Mouse (Mus musculus): ENCODE results near the gene Gm29776.

The Gm29776 gene

DNA sequence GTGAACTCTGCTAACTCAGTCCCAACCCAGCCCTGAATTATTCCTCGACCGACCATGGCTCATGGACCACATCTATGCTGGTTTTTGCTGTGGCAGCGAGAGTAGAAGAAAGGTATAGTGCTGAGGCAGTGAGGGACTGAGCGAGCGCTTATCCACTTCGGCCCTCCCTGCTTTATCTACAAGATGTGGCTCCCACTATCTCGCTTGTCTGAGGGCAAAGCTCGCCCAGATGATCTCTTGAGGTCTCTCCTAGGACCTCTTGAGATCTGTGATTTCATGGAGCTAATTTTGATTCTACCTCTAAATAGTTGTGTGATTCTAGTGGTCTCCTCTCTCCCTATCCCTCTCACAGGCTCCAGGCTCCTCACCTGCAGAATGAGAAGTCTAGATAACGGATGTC lies 10.4 kb upstream of the Gm29776 start:
- no peak for DNase-seq (ENCODE audit: low read depth, low spot score)

DNA sequence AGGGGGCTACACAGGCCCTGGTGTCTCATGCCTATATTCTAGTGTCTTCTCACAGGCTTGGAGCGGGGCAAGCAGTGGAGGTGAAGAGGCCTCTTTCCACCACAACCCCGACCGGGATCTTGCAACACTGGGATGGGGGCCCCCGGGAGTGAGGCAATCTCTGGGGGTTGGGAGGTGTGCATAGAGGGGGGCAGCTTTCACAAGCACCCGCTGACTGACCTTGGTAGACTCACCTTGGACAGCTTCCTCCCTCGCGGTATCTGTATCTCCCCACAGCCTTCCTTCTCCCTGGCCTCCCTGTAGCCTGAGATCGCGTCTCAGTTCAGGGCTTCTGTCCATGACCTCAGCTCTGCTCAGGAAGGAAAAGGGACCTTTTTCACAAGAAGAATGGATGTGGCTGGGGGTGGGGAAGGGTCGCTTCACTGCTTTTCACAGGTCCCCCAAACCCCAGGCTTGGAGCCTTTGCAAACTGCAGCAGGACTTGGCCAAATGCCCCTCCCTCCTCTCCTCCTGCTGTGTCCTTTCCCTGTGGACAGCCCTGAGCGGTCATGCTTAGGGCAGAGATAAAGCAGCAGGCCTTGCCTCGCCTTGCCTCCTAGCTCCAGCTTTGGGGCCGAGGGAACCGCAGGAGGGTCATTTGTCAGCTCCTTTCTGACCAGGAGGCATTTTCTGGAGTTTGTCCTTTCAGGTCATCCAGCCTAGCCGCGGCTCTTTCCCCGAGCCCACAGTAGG lies 8.1 kb upstream of the Gm29776 start:
- DNase-seq (ENCODE audit: low read depth, low spot score), result no peak

DNA sequence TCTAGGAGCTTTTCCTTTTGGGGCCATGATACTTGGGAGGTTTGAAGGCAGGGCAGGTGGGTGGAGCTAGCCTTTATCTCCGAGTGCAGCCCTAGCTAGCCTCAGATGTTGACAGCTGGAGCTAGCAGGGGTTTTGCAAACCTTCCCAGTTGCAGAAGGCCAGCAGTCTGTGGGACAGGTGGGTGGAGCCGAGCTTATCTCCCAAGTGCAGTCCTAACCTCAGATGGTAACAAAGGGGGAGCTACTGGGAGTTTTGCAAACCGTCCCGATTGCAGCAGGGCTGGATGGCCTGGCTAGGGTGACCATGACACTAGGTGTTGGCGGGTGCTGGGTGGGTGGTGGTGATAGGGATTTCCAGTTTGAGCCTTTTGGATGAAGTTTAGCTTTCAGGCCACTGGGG lies 7.2 kb upstream of the Gm29776 start:
- no peak for DNase-seq (ENCODE audit: low read depth, low spot score)

DNA sequence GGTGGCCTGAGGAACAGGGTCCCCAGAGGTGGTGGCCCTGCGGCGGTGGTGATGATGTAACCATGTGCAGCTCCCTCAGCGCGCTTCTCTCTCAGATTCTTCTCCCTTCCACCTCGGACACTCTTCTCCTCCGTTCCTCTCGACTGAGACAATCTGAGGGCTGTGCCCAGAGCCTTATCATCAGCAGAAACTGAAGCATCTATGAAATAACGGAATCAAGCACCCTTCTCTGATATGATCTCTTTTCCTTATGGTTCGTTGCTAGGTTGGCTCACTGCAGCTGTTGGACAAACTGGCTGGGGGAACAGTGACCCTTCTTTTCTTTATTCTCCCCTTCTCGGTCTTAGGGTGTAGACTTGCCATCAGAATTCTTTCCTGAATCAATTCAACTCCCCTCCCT lies 4.6 kb upstream of the Gm29776 start:
- DNase-seq (ENCODE audit: low read depth, low spot score), result no peak

- peak; percentile 85 for DNase-seq (ENCODE audit: low read depth, low spot score)
Observed at GRCm38 (mm10) chr14:54701298-54701697, 2.7 kb upstream of the Gm29776 start.

DNA sequence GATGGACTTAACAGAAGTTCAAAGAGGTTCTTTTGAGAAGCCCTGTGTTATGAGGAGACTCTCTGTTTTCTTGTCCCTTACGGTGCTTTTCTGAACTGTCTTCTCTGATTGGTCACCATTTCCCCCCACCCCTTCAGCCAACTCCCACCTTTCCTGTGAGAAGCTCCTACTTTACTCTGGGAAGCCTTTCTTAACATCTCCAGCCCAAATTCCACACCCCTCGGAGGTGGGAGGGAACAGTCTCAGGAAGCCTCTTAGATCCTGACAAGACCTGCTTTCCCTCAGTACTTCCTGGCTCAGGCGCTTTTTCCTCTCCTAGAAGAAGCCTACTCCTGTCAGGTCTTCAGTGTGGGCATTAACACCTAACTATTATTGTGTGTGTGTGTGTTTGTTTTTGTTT lies 953 bp upstream of the Gm29776 start:
- peak; percentile 82 for DNase-seq (ENCODE audit: low read depth, low spot score)

- no peak for DNase-seq (ENCODE audit: low read depth, low spot score)
Observed at GRCm38 (mm10) chr14:54696752-54697151, 1.9 kb downstream of the Gm29776 start.

- no peak for DNase-seq (ENCODE audit: low read depth, low spot score)
Observed at GRCm38 (mm10) chr14:54695042-54695441, 3.6 kb downstream of the Gm29776 start.

DNA sequence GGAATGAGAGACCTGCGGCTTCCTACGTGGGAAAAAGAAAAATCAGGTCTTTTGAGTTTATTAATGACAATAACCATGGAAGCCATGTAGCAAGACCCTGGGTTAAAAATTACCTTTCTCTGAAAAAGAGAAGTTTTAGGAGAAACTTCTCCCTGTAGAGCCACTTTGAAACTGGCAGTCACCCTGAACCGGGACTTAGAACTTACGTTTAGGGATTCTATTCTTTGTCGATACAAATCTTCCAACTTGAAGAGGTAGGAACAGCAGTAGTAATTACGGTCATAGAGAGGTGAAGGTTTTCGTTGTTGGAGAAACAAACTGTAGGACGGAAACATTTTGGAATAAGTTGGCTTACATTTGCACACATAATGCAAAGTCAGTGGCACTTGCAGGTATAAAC lies 11.4 kb downstream of the Gm29776 start:
- no peak for DNase-seq (ENCODE audit: low read depth, low spot score)

- peak; percentile 98 for DNase-seq (ENCODE audit: low read depth, low spot score)
Observed at GRCm38 (mm10) chr14:54686522-54687143, 12.0 kb downstream of the Gm29776 start, which contains the start of gene Acin1. Gene Acin1, minus strand, starts transcription at chr14:54686931.

DNA sequence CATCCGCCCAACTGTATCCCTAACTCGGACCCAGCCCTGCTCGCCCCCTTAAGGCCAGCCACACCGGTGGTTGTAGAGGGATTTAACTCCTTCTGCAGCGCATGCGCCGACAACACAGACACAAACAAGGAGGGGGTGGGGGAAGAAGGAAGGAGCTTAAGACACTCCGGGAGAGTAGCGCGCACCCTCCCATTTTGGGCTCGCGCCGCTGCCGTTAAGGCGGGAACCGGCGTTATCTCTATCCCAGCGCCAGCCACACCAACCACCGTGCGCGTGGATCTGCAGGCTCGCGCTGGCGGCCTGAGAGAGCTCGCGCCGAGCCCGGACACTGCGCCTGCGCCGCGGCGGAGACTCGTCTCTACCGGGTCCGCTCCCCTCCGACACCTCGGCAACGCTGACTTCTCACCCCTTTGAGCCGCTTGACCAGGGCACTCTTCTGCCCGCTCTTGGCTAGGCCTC lies 12.5 kb downstream of the Gm29776 start, which contains the start of gene 1700123O20Rik:
1700123O20Rik (plus strand) TSS at position 154 of the 459 bp plus-strand sequence.
- peak; percentile 97 for DNase-seq (ENCODE audit: low read depth, low spot score)

- DNase-seq (ENCODE audit: low read depth, low spot score), result no peak
Observed at GRCm38 (mm10) chr14:54685471-54685870, 13.2 kb downstream of the Gm29776 start.

DNA sequence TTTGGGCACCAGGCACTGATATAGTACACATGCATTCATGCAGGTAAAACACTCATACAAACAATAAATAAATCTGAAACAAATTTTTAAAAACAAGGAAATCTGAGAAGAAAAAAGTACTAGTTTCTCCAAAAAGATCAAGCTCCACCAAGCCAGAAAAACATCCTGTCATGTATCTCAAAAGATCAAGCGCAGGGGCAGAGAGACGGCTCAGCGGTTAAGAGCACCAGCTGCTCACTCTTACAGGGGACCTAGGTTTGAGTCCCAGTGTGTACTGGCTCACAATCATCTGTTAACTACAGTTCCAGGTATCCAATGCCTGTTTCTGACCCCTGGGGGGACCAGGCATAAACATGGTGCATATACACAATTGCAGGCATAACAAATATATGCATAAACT lies 16.2 kb downstream of the Gm29776 start:
- DNase-seq (ENCODE audit: low read depth, low spot score), result no peak

GRCm38 (mm10) chr14:54678657-54679304 lies 19.9 kb downstream of the Gm29776 start:
- peak; percentile 36 for DNase-seq (ENCODE audit: low read depth, low spot score)

GRCm38 (mm10) chr14:54676290-54676689 lies 22.3 kb downstream of the Gm29776 start:
- no peak for DNase-seq (ENCODE audit: low read depth, low spot score)

DNA sequence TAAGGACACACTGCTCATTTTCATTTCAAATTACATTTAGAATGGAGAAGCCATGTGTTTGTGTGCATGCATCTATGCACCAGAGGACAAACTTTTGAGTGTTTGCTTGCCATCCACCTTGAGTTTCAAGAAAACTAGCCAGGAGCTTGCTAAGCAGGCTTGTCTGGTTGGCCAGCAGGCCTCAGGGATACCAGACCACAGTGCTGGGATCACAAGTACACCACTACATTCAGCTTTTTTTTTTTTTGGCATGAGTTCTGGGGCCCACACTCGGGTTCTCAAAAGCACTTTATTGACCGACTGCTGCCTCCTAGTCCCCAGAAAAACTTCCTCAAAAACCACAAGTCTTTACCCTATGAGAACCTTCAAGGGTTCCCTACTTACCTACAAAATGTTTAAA lies 24.3 kb downstream of the Gm29776 start:
- DNase-seq (ENCODE audit: low read depth, low spot score), result no peak

GRCm38 (mm10) chr14:54669381-54669780 lies 29.3 kb downstream of the Gm29776 start:
- peak; percentile 63 for DNase-seq (ENCODE audit: low read depth, low spot score)

DNA sequence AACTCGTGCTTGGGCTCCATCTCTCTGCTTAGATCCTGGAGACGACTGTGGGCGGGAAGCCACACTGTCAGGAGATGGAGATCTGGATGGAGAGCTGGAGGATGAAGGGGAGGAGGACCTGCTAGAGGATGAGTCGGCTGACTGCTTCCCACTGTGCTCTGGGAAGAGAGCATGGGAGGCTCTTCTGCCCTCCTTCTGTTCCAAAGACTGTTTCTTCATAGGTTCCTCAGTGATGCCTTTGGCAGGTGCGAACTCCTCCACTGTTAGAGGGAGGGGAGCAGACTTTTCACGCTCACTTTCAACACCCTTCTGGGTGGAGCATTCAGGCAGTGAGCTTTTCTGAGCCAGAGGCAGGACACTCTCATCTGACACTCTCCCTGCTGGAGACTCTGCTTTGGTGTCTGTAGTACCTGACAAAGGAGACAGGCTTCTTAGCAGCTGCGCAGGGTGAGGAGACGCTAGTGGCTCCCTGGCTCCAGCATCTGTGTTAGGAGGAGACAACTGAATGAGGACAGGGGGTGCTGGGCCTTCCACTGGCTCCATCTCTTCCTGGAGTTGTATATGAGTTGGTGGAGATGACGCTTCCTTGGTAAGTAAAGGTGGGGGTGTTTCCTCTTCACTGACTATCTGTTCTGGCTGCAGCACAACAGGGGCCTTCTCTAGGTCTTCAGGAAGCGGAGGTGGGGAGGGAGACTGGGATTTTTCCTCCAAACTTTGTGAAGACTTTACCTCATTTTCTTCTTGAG lies 34.0 kb downstream of the Gm29776 start:
- no peak for DNase-seq (ENCODE audit: low read depth, low spot score)

GRCm38 (mm10) chr14:54660009-54660408 lies 38.6 kb downstream of the Gm29776 start:
- peak; percentile 66 for DNase-seq (ENCODE audit: low read depth, low spot score)

DNA sequence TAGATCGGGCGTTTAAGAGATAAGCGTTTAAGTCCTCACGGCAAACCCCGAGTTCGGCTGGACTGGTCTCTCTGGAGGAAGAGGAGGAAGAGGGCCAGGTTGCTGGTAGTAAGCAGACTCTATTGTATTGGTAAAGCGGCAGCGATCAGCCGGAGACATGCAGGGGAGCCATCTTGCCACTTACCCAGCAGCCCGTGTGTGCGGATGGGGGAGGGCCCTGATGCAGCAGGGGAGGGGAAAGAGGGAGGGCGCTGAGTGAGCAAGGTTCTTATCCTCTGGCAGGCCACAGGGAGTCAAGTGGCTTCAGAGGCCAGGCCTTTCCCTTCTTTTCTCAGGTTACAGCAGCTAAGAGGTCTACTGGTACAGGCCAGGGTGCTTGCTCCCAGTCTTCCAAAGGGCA lies 45.1 kb downstream of the Gm29776 start:
- peak; percentile 93 for DNase-seq (ENCODE audit: low read depth, low spot score)

DNA sequence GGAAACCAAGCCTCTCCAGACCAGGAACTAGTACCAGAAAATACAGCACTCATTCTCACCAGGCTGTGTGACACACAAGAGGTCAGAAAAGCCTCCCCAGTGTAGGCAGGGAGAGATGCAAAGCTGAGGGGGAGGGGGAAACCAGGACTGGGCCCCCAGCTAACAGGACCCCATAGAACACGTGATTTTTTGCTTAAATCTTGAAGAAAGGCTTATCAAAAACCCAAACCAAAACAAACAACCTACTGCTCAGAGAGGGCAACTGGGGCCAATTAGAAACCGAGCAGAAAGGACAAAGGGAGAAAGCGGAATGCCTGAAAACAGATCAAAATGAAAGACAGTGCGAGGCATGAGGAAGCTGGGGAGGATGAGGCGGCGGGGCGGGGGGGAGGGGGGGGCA lies 45.8 kb downstream of the Gm29776 start:
- peak; percentile 33 for DNase-seq (ENCODE audit: low read depth, low spot score)

GRCm38 (mm10) chr14:54651556-54651955 lies 47.1 kb downstream of the Gm29776 start:
- DNase-seq (ENCODE audit: low read depth, low spot score), result peak; percentile 18
